Mouse (Mus musculus) embryonic facial prominence, embryonic 14.5 days (tissue): ENCODE measurements around the gene Emc4. TPM values are rescaled to one million over a fixed set of nuclear protein-coding genes. Genes with fewer than 3 reads are reported as not detected.

ENCODE experiments used
- ATAC-seq: fragments of 200-750 bp; cut with Nextera tagmentation; 2 replicates; pipeline ENCODE4 v1.8.0; 2017; ENCODE audit warnings: low read depth, moderate number of reproducible peaks, moderate TSS enrichment
- DNase-seq: peaks from one replicate; pipeline ENCODE4 v3.0.0-alpha.2; 2015; ENCODE audit warnings: low spot score
- H3K27ac ChIP-seq: fragments of 300-500 bp; sonication (generic); replicated peaks from 2 replicates; pipeline ENCODE4 v1.5.1; 2014; ENCODE audit warnings: low read depth, mild to moderate bottlenecking, low read length, moderate library complexity
- H3K27me3 ChIP-seq: fragments of 300-500 bp; sonication (generic); replicated peaks from 2 replicates; pipeline ENCODE4 v1.6.1; 2014; ENCODE audit warnings: low read length; ENCODE audit not compliant: control insufficient read depth, insufficient read depth
- H3K36me3 ChIP-seq: fragments of 300-500 bp; sonication (generic); 2 replicates; pipeline ENCODE4 v1.6.1; 2014; ENCODE audit warnings: low read length, mixed read lengths; ENCODE audit not compliant: control insufficient read depth, insufficient read depth
- H3K4me1 ChIP-seq: fragments of 300-500 bp; sonication (generic); 2 replicates; pipeline ENCODE4 v1.6.1; 2014; ENCODE audit warnings: antibody characterized with exemption, low read length; ENCODE audit not compliant: control insufficient read depth, insufficient read depth
- H3K4me2 ChIP-seq: fragments of 300-500 bp; sonication (generic); 2 replicates; pipeline ENCODE4 v1.6.1; 2014; ENCODE audit warnings: low read depth, mild to moderate bottlenecking, low read length, moderate library complexity, mixed read lengths
- H3K4me3 ChIP-seq: fragments of 300-500 bp; sonication (generic); 2 replicates; pipeline ENCODE4 v1.5.1; 2014; ENCODE audit warnings: low read depth, mild to moderate bottlenecking, low read length
- H3K9ac ChIP-seq: fragments of 300-500 bp; sonication (generic); 2 replicates; pipeline ENCODE4 v1.6.1; 2014; ENCODE audit warnings: low read depth, mild to moderate bottlenecking, low read length, moderate library complexity, mixed read lengths
- H3K9me3 ChIP-seq: fragments of 300-500 bp; sonication (generic); 2 replicates; pipeline ENCODE4 v1.6.1; 2016; ENCODE audit warnings: low read length; ENCODE audit not compliant: control insufficient read depth
- WGBS: fragments of 180-500 bp; shearing (Covaris S2); extraction: QIAGEN DNeasy Blood & Tissue Kit; methylation state at CpG from one replicate; pipeline ENCODE4 v1.1.7; 2014; 5-methylcytosine and 5-hydroxymethylcytosine counted together
- polyA plus RNA-seq: library from polyadenylated mRNA; unstranded; fragments of >200 nt; fragmentation: Nextera tagmentation; extraction: Ambion mirVana; gene quantifications from 2 replicates; pipeline ENCODE4 v1.2.1, GENCODE M21; 2014

Emc4 gene
- polyA plus RNA-seq, result 108 TPM in 2 replicates

DNA sequence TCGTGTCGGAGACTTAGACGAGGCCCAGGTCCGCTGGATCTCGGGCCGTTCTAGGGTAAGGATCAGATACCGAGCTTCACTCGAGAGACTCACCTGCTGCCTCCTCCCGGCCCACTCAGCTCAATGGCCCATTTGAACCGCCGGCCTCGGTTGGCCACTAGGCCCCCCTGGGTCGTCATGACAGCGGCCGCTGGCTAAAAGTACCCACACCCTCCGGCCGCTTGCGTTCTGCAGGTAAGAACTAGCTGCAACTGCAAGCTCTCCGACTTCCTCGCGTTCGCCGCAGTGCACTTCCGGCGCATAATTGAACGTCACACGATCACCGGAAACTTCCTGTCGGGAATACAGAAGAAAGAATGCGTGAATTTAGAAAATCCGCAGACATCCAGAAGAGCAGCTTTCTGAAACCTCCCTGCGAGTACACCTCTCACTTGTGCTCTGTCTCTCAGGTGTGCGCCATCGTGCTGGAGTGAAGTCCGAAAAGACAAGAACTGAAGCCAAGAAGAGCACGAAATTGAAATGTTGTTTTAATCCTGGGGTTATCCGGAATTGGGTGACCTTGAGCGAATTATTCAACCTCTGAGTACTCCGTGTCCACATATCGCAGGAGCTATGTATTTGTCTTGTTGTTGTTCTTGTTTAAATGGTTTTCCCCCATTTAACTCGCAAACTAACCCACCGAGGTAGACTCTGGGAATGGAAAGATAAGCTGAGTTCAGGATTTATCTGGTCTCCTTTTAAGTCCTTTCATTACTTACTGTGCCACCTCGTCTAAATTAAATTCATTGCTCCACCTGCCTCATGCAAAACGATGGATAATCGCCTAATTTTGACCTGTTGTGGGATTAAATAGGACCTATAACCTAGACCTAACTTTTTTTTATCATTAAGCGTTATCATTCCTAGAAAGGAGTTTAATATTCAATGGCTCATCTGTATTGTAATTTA is at the start of gene Emc4:
Gene Emc4 (minus strand): TSS at position 302 of the 948 bp plus-strand sequence.
- H3K4me3 ChIP-seq, result peak within 1 kb of the TSS; percentile 88
- no peaks in the 10 kb centered on the region for H3K27me3 ChIP-seq
- H3K9me3 ChIP-seq, result no peaks in the 10 kb centered on the region
- H3K36me3 ChIP-seq, result peaks cover 21% of the 10 kb centered on the region
- H3K4me1 ChIP-seq, result peaks cover 7% of the 10 kb centered on the region
- peak within 1 kb of the TSS; percentile 69 for H3K4me2 ChIP-seq
- H3K9ac ChIP-seq, result peak within 1 kb of the TSS; percentile 82
- WGBS, result 2% methylated on average over 46 of the region's 46 CpGs
- peak within 1 kb of the TSS; percentile 88 for H3K27ac ChIP-seq
- DNase-seq (peak; percentile 94), ATAC-seq (peak; percentile 92)

DNA sequence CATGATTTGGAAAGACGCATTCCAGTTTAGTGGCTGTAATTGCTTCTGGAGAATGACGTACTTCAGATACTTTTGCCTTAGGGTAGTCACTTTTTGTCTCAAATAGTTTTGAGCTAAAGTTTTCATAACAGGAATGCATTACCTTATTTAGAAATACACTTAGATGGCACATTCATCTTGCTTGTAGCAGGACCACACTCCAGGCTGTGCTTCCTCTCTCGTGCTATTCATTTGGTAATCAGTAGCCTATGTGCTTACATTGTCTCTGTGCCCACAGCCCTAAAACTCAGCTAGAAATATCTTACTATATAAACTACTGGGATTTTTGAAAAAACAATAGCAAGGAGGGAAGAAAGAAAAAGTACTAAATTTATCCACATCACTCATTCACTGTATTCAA is 39.2 kb upstream of the Emc4 start:
- H3K27me3 ChIP-seq, result no peaks in the 10 kb centered on the region
- H3K36me3 ChIP-seq, result peaks cover 42% of the 10 kb centered on the region
- no peak overlapping the region for H3K9ac ChIP-seq
- 77% methylated on average over 3 of the region's 3 CpGs for WGBS
- DNase-seq, result no peak
- H3K4me2 ChIP-seq, result no peak overlapping the region
- H3K4me1 ChIP-seq, result no peaks in the 10 kb centered on the region
- no peak overlapping the region for H3K27ac ChIP-seq
- no peak for ATAC-seq
- H3K4me3 ChIP-seq, result no peak overlapping the region
- no peaks in the 10 kb centered on the region for H3K9me3 ChIP-seq

DNA sequence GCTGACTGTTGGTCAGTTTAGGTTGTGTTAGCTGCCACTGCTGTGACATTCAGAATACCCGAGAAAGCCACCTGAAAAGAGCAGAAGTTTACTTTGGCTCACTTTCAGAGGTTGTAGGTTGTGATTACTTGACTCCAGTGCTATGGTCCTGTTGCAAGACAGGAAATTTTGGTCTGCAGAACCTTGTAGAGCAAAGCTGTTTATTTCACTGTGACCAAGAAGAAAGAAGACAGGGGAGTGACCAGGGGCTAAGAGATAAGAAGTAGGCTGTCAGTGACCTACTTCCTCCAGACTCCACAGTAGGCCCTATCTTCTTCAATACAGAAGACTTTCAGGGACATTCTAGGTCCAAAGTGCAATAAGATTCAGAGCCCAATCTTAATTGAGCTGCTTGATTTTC is 28.8 kb upstream of the Emc4 start:
- Histone ChIP-seq H3K4me1 (no peaks in the 10 kb centered on the region), H3K27ac (no peak overlapping the region), H3K4me3 (no peak overlapping the region), H3K36me3 (no peaks in the 10 kb centered on the region), H3K27me3 (no peaks in the 10 kb centered on the region), H3K4me2 (no peak overlapping the region), H3K9ac (no peak overlapping the region), H3K9me3 (no peaks in the 10 kb centered on the region)
- no peak for ATAC-seq
- WGBS, result 68% methylated on average over 1 of the region's 1 CpGs
- DNase-seq, result no peak

DNA sequence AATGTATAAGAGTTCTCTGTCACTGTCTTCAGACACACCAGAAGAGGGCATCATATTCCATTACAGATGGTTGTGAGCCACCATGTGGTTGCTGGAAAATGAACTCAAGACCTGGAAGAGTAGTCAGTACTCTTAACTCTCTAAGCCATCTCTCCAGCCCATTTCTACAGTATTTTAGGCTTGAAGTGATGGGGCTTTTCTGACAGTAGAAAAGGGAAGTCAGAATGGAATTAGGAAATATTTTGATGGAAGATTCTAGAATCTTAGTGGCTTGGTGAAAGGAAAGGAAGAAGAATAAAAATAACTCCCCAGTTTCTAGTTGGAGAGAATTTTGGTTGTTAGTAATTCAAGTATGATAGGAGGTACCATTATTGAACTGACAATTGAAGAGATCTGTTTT is 26.1 kb upstream of the Emc4 start:
- ATAC-seq, result no peak
- Histone ChIP-seq H3K4me1 (no peaks in the 10 kb centered on the region), H3K4me2 (no peak overlapping the region), H3K4me3 (no peak overlapping the region), H3K9ac (no peak overlapping the region), H3K9me3 (no peaks in the 10 kb centered on the region), H3K27ac (no peak overlapping the region), H3K36me3 (no peaks in the 10 kb centered on the region), H3K27me3 (no peaks in the 10 kb centered on the region)
- DNase-seq, result no peak

DNA sequence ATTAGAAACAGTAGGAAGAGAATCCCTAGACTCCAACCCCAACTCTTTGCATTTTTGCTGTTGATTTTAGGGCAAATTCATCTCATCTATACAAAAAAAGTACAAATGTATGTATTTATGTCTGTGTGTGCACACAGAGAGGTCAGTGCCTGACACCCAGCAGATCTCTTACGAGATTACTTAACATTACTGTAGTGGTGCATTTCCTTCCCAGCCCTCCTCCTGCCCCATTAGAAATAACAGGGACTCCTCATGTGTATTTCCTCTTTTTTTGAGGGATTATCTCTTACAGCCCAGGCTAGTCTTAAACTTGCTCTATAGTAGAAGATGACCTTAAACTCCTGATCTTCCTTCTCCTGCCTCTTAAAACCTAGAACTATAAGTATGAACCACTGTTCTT is 24.9 kb upstream of the Emc4 start:
- DNase-seq, result no peak
- no peaks in the 10 kb centered on the region for H3K9me3 ChIP-seq
- WGBS, result 82% methylated on average over 1 of the region's 1 CpGs

DNA sequence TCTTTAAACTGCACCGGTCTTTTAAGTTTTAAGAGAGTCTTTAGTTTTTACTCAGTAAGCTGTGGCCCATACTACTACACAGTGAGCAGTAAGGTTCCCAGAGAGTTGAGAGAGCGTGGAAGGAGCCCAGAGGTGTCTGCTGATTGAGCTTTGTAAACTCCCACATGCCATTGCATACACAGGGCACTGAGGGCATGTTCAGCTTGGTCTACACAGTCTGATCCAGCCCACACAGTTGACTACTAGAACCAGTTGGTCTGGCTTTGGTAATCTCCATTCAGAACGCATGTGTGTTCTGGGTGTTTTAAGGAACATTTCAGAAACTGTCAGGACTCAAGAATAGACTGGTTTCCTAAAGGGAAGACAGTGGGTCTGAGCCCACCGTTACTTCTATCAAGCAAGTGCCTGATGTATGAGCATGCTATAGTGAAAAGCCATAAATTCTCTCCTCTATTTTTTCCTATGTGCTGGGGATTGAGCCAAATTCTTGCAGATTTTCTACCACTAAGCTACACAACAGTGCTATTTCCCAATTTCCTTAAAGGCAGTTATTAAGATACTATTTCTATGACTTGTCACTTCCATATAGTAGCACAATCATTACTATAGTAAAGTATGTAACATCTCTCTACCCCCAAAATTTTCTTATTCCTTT is 23.6 kb upstream of the Emc4 start:
- Histone ChIP-seq H3K9me3 (no peaks in the 10 kb centered on the region), H3K27ac (no peak overlapping the region), H3K4me3 (no peak overlapping the region), H3K4me1 (no peaks in the 10 kb centered on the region), H3K4me2 (no peak overlapping the region), H3K27me3 (no peaks in the 10 kb centered on the region), H3K36me3 (no peaks in the 10 kb centered on the region), H3K9ac (no peak overlapping the region)
- ATAC-seq, result no peak
- WGBS, result 75% methylated on average over 4 of the region's 4 CpGs
- DNase-seq, result no peak

More for the DNA sequence above, 24.9 kb upstream of the Emc4 start:
- Histone ChIP-seq H3K4me3 (no peak overlapping the region), H3K27ac (no peak overlapping the region), H3K4me2 (no peak overlapping the region), H3K4me1 (no peaks in the 10 kb centered on the region), H3K27me3 (no peaks in the 10 kb centered on the region), H3K36me3 (no peaks in the 10 kb centered on the region), H3K9ac (no peak overlapping the region)
- no peak for ATAC-seq

DNA sequence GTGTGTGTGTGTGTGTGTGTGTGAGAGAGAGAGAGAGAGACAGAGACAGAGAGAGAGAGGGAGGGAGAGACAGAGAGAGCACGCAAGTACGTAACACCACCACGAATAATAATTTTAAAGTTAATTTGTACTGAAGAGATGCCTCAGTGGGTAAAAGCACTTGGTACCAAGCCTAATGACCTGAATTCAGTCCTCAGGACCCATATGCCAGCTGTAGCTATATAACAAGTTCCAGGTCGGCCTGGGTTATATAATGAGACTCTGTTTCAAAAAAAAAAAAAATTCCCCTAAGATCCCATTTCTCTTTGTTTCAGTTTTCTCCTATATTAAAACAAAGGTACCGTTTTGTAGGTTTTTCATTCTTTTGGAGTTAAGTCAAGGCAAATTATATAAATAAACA is 23.0 kb upstream of the Emc4 start:
- Histone ChIP-seq H3K4me1 (no peaks in the 10 kb centered on the region), H3K9me3 (no peaks in the 10 kb centered on the region), H3K9ac (no peak overlapping the region), H3K27ac (no peak overlapping the region), H3K4me2 (no peak overlapping the region), H3K36me3 (no peaks in the 10 kb centered on the region), H3K4me3 (no peak overlapping the region), H3K27me3 (no peaks in the 10 kb centered on the region)
- ATAC-seq (no peak), DNase-seq (no peak)
- WGBS, result 76% methylated on average over 5 of the region's 5 CpGs

DNA sequence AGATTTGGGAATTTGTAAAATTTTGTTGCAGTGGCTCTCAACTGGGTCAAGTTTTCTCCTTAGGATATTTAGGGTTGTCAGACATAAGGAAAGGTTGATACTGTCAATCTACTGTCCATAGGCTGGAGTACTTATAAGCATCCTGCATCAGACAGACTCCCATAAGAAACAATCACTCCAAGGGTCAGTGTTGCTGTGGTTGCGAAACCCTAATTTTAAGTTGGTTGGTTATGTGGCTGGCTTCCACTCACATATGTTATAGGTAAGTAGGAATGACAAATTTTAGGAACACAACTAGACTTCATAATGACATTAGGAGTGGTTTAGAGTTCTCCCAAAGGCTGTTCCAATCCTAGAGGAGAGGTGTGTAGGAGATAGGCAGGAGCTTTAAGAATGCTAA is 13.4 kb upstream of the Emc4 start:
- no peak for DNase-seq
- Histone ChIP-seq H3K4me2 (peak overlapping the region; percentile 70; the same call in 1 of the 2 replicates), H3K4me1 (peaks cover 10% of the 10 kb centered on the region), H3K36me3 (no peaks in the 10 kb centered on the region), H3K27me3 (no peaks in the 10 kb centered on the region), H3K27ac (no peak overlapping the region), H3K9me3 (no peaks in the 10 kb centered on the region), H3K9ac (no peak overlapping the region), H3K4me3 (peak overlapping the region; percentile 87; the same call in 1 of the 2 replicates)
- no peak for ATAC-seq
- WGBS, result 100% methylated on average over 1 of the region's 1 CpGs
